Mouse (Mus musculus): Measurements from ENCODE around the gene Tceal8.
A peak's percentile ranks its signal among the peaks of the same experiment; 100 is the strongest.

The Tceal8 gene

DNA sequence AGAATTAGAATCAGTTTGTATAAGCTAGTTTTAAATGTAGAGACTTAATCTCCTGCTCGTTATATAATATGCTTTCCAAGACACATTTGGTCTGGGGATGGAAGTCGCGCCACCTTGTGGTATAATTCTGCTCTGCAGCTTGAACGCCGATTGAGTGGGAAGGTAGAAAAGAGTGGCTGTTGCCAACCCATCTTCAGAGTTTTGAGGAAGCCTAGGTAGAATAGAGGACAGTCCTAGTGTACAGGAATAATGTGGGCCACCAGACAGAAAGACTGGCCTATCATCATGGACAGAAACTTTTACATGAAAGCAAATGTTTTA, 44.4 kb downstream of the Tceal8 start:
- DNase-seq (ENCODE audit: low read depth, low spot score): peak; percentile 63

DNA sequence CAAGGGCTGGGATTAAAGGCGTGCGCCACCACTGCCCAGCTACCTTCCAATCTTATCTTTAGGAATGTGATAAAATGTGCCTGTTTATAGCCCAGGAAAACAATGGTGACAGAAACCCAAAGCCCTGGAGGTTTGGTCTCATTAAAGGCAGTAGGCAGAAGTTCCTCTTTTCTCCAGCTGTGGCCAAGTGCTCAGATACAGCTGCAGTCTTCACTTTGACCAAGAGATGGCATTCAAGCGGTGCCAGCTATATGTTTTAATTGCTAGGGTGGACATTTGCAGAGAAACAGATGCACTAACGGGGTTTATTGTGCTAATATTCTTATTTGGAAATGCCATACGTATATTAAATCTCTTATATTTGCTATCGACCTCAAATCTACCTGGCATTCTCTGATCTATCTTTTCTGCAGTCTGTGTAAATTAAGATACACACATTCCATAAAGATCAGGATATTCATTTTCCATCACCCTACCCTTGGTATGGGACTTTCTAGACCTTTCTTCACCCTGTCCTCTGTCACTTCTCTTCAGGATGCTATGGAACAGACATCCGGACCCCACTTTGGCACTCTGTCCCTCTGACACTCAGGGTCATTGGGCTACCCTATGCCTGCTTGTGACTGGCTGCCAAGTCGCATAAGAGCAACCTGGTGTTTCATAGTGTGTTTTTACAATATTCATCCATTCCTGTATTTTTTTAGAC, 45.0 kb downstream of the Tceal8 start:
- DNase-seq (ENCODE audit: low read depth, low spot score): peak; percentile 31

Data from ZHBTc4 (cell line).